9 mouse cellular contexts compared by ENCODE assay signal in genomic region chr16:8470132-8470531, GRCm38 (mm10). TPM values are rescaled to one million over a fixed set of nuclear protein-coding genes. Genes with fewer than 3 reads are reported as not detected.
DNase-seq lines count a peak whose midpoint lies in the region; ATAC-seq and TF ChIP-seq lines count a peak whose summit lies in the region.
"Had no signal": no experiment of that assay in that cellular context is flagged by ENCODE, and none has a peak within 500 bp of the region (broad histone marks: within the 10 kb centered on the region; RNA-seq: fewer than 3 reads in every experiment).

No protein-coding gene starts in this region.

- H3K4me3 ChIP-seq in heart, postnatal 0 days (ENCODE audit: low read depth, low read length) = peak overlapping the region; percentile 64
- H3K4me3 ChIP-seq in hindbrain, embryonic 16.5 days (ENCODE audit: low read length) = peak overlapping the region; percentile 62
- peak overlapping the region; percentile 60 for H3K4me3 ChIP-seq in midbrain, embryonic 14.5 days (replicated peaks; ENCODE audit: low read depth, low read length)

- no peak for DNase-seq in heart, postnatal 0 days (ENCODE audit: low spot score)
- DNase-seq in heart, postnatal 14 days = no peak
- peak; percentile 16 for DNase-seq in c-Kit-positive CD71-positive TER-119-positive erythroid progenitor cells, embryonic 14.5 days (ENCODE audit: low spot score)
- DNase-seq in midbrain, embryonic 14.5 days = no peak
- no peak for DNase-seq in layer of hippocampus, adult 9-10 months (ENCODE audit: low spot score)
- DNase-seq in lung, postnatal 36 days = no peak
- no peak for DNase-seq in testis, postnatal 10 days (ENCODE audit: low spot score)

- peak overlapping the region; percentile 83 for H3K4me2 ChIP-seq in heart, postnatal 0 days (ENCODE audit: low read depth, low read length)
- peak overlapping the region; percentile 70 for H3K4me2 ChIP-seq in hindbrain, embryonic 16.5 days (ENCODE audit: low read length)
- peak overlapping the region; percentile 78 for H3K4me2 ChIP-seq in midbrain, embryonic 14.5 days (ENCODE audit: low read length)

- WGBS in heart, postnatal 0 days = 80% methylated on average over 2 of the region's 2 CpGs
- 72% methylated on average over 2 of the region's 2 CpGs for WGBS in hindbrain, embryonic 16.5 days
- WGBS in midbrain, embryonic 14.5 days = 77% methylated on average over 2 of the region's 2 CpGs

- no peak overlapping the region for H3K9ac ChIP-seq in heart, postnatal 0 days (replicated peaks; ENCODE audit: low read depth, low read length)
- H3K9ac ChIP-seq in hindbrain, embryonic 16.5 days (ENCODE audit: low read depth, low read length) = no peak overlapping the region
- H3K9ac ChIP-seq in midbrain, embryonic 14.5 days (replicated peaks; ENCODE audit: low read length) = no peak overlapping the region

- intact Hi-C loops in heart, postnatal 14 days (cut with DNase I) = no loop called here

- no peak overlapping the region for H3K27ac ChIP-seq in heart, postnatal 0 days (ENCODE audit: low read depth)
- no peak overlapping the region for H3K27ac ChIP-seq in hindbrain, embryonic 16.5 days (ENCODE audit: low read depth, low read length)
- no peak overlapping the region for H3K27ac ChIP-seq in midbrain, embryonic 14.5 days (replicated peaks; ENCODE audit: low read depth, low read length)

- no peak for TF ChIP-seq CTCF in heart, postnatal 0 days (IDR thresholded peaks at IDR 0.05; ENCODE audit: low read depth)

- H3K27me3 ChIP-seq in heart, postnatal 0 days (ENCODE audit: control insufficient read depth, insufficient read depth, low read length) = no peaks in the 10 kb centered on the region
- no peaks in the 10 kb centered on the region for H3K27me3 ChIP-seq in hindbrain, embryonic 16.5 days (replicated peaks; ENCODE audit: control insufficient read depth, insufficient read depth, low read length)
- H3K27me3 ChIP-seq in midbrain, embryonic 14.5 days (ENCODE audit: control insufficient read depth, insufficient read depth, low read length) = no peaks in the 10 kb centered on the region

- no peak for ATAC-seq in heart, postnatal 0 days (ENCODE audit: insufficient read depth, low read depth)
- peak; percentile 58 for ATAC-seq in hindbrain, embryonic 16.5 days
- ATAC-seq in midbrain, embryonic 14.5 days (ENCODE audit: low FRiP score, low TSS enrichment) = peak; percentile 65; the same call in 1 of the 2 replicates

- H3K9me3 ChIP-seq in heart, postnatal 0 days (replicated peaks; ENCODE audit: control insufficient read depth, low read length) = no peaks in the 10 kb centered on the region
- H3K9me3 ChIP-seq in hindbrain, embryonic 16.5 days (ENCODE audit: control insufficient read depth, low read length) = no peaks in the 10 kb centered on the region
- H3K9me3 ChIP-seq in midbrain, embryonic 14.5 days (ENCODE audit: control insufficient read depth, low read length) = no peaks in the 10 kb centered on the region
- H3K9me3 ChIP-seq: G1E had no signal

- no peak for TF ChIP-seq EP300 in heart, postnatal 0 days (IDR thresholded peaks at IDR 0.05; ENCODE audit: low read depth)

- H3K36me3 ChIP-seq in heart, postnatal 0 days (replicated peaks; ENCODE audit: control insufficient read depth, insufficient read depth, low read length) = no peaks in the 10 kb centered on the region
- H3K36me3 ChIP-seq in hindbrain, embryonic 16.5 days (ENCODE audit: control insufficient read depth, insufficient read depth, low read length) = 0 out of 2 replicates have a peak, but pooled peaks cover 4% of the 10 kb centered on the region
- no peaks in the 10 kb centered on the region for H3K36me3 ChIP-seq in midbrain, embryonic 14.5 days (ENCODE audit: control insufficient read depth, insufficient read depth, low read length)

- H3K4me1 ChIP-seq in heart, postnatal 0 days (ENCODE audit: control insufficient read depth, insufficient read depth) = 0 out of 2 replicates have a peak, but pooled peaks cover 7% of the 10 kb centered on the region
- peaks cover 8% of the 10 kb centered on the region for H3K4me1 ChIP-seq in hindbrain, embryonic 16.5 days (ENCODE audit: control insufficient read depth, insufficient read depth, low read depth, low read length)
- H3K4me1 ChIP-seq in midbrain, embryonic 14.5 days (ENCODE audit: control insufficient read depth, insufficient read depth, low read length) = peaks cover 5% of the 10 kb centered on the region

RNA-seq across cellular contexts. Expression of gene Mettl22, which starts 0.5 kb away (rescaled TPM):
- 26.4 and 78.3 TPM in 2 replicates for total RNA-seq in heart, postnatal 0 days (2014; rRNA removed; ENCODE audit: low replicate concordance)
- 38.7 and 43.4 TPM in 2 replicates for polyA plus RNA-seq in heart, postnatal 0 days (2015; fragmentation: Nextera tagmentation; extraction: Ambion mirVana)
- 10 to 100 TPM; 21.4 to 25.3 TPM for total RNA-seq in heart, postnatal 14 days (2021)
- 53.7 and 58.4 TPM in 2 replicates for polyA plus RNA-seq in hindbrain, embryonic 16.5 days (2015; fragmentation: Nextera tagmentation; extraction: Ambion mirVana)
- polyA plus RNA-seq in midbrain, embryonic 14.5 days (2014; fragmentation: Nextera tagmentation; extraction: Ambion mirVana) = 44.4 and 73.1 TPM in 2 replicates

RNA-seq across cellular contexts. Expression of gene Abat, which starts 43.1 kb away (rescaled TPM):
- 15.8 and 28.8 TPM in 2 replicates for total RNA-seq in heart, postnatal 0 days (2014; rRNA removed; ENCODE audit: low replicate concordance)
- 9.9 TPM in 2 replicates for polyA plus RNA-seq in heart, postnatal 0 days (2015; fragmentation: Nextera tagmentation; extraction: Ambion mirVana)
- 1 to 10 TPM; 5.7 to 6.6 TPM for total RNA-seq in heart, postnatal 14 days (2021)
- polyA plus RNA-seq in hindbrain, embryonic 16.5 days (2015; fragmentation: Nextera tagmentation; extraction: Ambion mirVana) = 95.2 and 106 TPM in 2 replicates
- polyA plus RNA-seq in midbrain, embryonic 14.5 days (2014; fragmentation: Nextera tagmentation; extraction: Ambion mirVana) = 44.2 and 51.2 TPM in 2 replicates
- polyA plus RNA-seq: G1E had no signal

RNA-seq across cellular contexts. Expression of gene Tmem114, which starts 45.2 kb away (rescaled TPM):
- total RNA-seq in heart, postnatal 0 days (2014; rRNA removed; ENCODE audit: low replicate concordance) = not detected in 2 replicates
- polyA plus RNA-seq in heart, postnatal 0 days (2015; fragmentation: Nextera tagmentation; extraction: Ambion mirVana) = not detected in 2 replicates
- not detected for total RNA-seq in heart, postnatal 14 days (2021)
- 1.2 and 1.6 TPM in 2 replicates for polyA plus RNA-seq in hindbrain, embryonic 16.5 days (2015; fragmentation: Nextera tagmentation; extraction: Ambion mirVana)
- not detected in 2 replicates for polyA plus RNA-seq in midbrain, embryonic 14.5 days (2014; fragmentation: Nextera tagmentation; extraction: Ambion mirVana)
- total RNA-seq: G1E had no signal
- polyA plus RNA-seq: G1E had no signal
